Mouse (Mus musculus) ES-Bruce4 (cell line): ENCODE measurements around the gene Gm20538. TPM values are rescaled to one million over a fixed set of nuclear protein-coding genes. Genes with fewer than 3 reads are reported as not detected.

ENCODE experiments used
- H3K27ac ChIP-seq: 2 replicates; pipeline ENCODE4 v1.5.1; 2012; ENCODE audit warnings: low read length, inconsistent platforms; ENCODE audit not compliant: insufficient read depth
- H3K27me3 ChIP-seq: 2 replicates; pipeline ENCODE4 v1.6.1; 2012; ENCODE audit warnings: mild to moderate bottlenecking, low read length, inconsistent platforms; ENCODE audit not compliant: control insufficient read depth, poor library complexity, insufficient read depth, severe bottlenecking
- H3K36me3 ChIP-seq: 2 replicates; pipeline ENCODE4 v1.6.1; 2012; ENCODE audit warnings: inconsistent platforms, mild to moderate bottlenecking, low read length, moderate library complexity; ENCODE audit not compliant: control insufficient read depth, poor library complexity, insufficient read depth, severe bottlenecking
- H3K4me1 ChIP-seq: one replicate; pipeline ENCODE4 v1.8.1; 2011; ENCODE audit warnings: low read length; ENCODE audit not compliant: control insufficient read depth, insufficient read depth
- H3K4me3 ChIP-seq: 2 replicates; pipeline ENCODE4 v1.5.1; 2011; ENCODE audit warnings: low read depth, mild to moderate bottlenecking, low read length
- H3K9ac ChIP-seq: 2 replicates; pipeline ENCODE4 v1.6.1; 2012; ENCODE audit warnings: low read depth, mild to moderate bottlenecking, inconsistent platforms; ENCODE audit not compliant: poor library complexity, severe bottlenecking
- H3K9me3 ChIP-seq: replicated peaks from 2 replicates; pipeline ENCODE4 v1.6.1; 2012; ENCODE audit warnings: mild to moderate bottlenecking, low read length, inconsistent platforms; ENCODE audit not compliant: control insufficient read depth, poor library complexity, insufficient read depth, severe bottlenecking
- CTCF ChIP-seq: IDR thresholded peaks from one replicate; pipeline ENCODE4 v1.8.1; 2011; ENCODE audit warnings: low read depth, low read length
- EP300 ChIP-seq: IDR thresholded peaks from 2 replicates; pipeline ENCODE4 v1.6.1; 2011; ENCODE audit warnings: low read depth, low read length; ENCODE audit not compliant: insufficient read depth
- POLR2A ChIP-seq: IDR thresholded peaks from one replicate; pipeline ENCODE4 v1.8.1; 2011; ENCODE audit warnings: low read length; ENCODE audit not compliant: insufficient read depth
- polyA plus RNA-seq: library from polyadenylated mRNA; stranded (reverse); fragments of >200 nt; gene quantifications from 2 replicates; pipeline ENCODE4 v1.2.4, GENCODE M21; 2011; ENCODE audit warnings: low read depth; ENCODE audit not compliant: missing spikeins, insufficient read depth, insufficient read length

Gene Gm20538
- polyA plus RNA-seq, 1 experiment, result not detected

- Histone ChIP-seq H3K9ac (no peak overlapping the region), H3K27ac (no peak overlapping the region), H3K36me3 (no peaks in the 10 kb centered on the region), H3K4me1 (no peaks in the 10 kb centered on the region), H3K9me3 (no peaks in the 10 kb centered on the region), H3K4me3 (no peak overlapping the region), H3K27me3 (no peaks in the 10 kb centered on the region)
- TF ChIP-seq EP300 (no peak), CTCF (no peak), POLR2A (no peak)
Observed at GRCm38 (mm10) chr19:44525551-44526205, 27.0 kb downstream of the Gm20538 start.

- Histone ChIP-seq H3K9ac (no peak overlapping the region), H3K27ac (no peak overlapping the region), H3K9me3 (no peaks in the 10 kb centered on the region), H3K27me3 (no peaks in the 10 kb centered on the region), H3K36me3 (no peaks in the 10 kb centered on the region), H3K4me1 (no peaks in the 10 kb centered on the region), H3K4me3 (no peak overlapping the region)
- TF ChIP-seq CTCF (peak; percentile 61), EP300 (no peak)
Observed at GRCm38 (mm10) chr19:44519152-44519551, 33.5 kb downstream of the Gm20538 start.

DNA sequence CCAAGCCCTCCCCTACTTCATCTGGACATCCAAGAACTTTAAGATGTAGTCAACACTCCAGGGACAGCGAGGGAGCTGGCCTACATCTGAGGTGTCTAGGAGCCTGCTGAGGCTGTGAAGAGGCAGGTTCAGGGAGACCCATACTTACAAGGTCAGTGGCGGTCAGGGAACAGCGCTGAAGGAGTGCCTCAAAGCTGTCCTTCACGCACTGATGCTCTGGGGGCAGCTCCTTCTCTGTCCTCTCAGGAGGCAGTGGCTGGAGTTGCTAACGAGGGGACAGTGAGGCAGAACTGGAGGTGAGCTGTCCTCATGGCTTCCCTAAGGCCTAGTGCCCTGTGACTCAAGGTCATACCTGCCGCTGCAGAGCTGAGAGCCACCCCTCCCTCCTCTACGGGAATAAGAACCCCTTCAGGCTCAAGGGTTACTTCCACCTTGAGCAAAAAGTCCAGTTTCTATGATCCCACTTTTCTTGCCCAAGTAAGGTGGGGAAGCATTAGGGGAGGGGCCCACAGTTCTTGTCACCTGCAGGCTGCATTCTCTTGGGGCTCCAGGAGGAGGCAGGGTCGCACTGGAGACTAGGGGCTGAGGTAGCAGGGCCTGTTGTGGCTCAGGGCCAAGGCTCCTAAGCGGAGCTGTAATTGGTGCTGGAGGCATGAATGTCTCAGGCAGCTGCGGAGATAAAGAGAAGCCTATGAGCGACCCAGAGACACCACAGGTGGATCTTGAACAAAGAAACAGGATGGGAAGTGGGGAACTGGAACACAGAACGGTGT, 34.4 kb downstream of the Gm20538 start:
- peak; percentile 55 for TF ChIP-seq CTCF
- TF ChIP-seq POLR2A, result no peak
- H3K36me3 ChIP-seq, result no peaks in the 10 kb centered on the region
- no peak overlapping the region for H3K27ac ChIP-seq
- H3K4me1 ChIP-seq, result no peaks in the 10 kb centered on the region
- H3K27me3 ChIP-seq, result 0 out of 2 replicates have a peak, but pooled peaks cover 4% of the 10 kb centered on the region
- H3K9ac ChIP-seq, result no peak overlapping the region
- H3K9me3 ChIP-seq, result peaks cover 4% of the 10 kb centered on the region; the same call in 1 of the 2 replicates
- no peak overlapping the region for H3K4me3 ChIP-seq

- H3K4me1 ChIP-seq, result no peaks in the 10 kb centered on the region
- H3K27me3 ChIP-seq, result peaks cover 16% of the 10 kb centered on the region
Observed at GRCm38 (mm10) chr19:44515769-44516168, 36.9 kb downstream of the Gm20538 start.

GRCm38 (mm10) chr19:44514521-44515451, 37.8 kb downstream of the Gm20538 start:
- H3K9ac ChIP-seq, result no peak overlapping the region
- no peaks in the 10 kb centered on the region for H3K36me3 ChIP-seq
- H3K9me3 ChIP-seq, result peaks cover 6% of the 10 kb centered on the region; the same call in 1 of the 2 replicates
- H3K4me3 ChIP-seq, result no peak overlapping the region
- TF ChIP-seq CTCF, result no peak
- TF ChIP-seq POLR2A, result no peak
- TF ChIP-seq EP300, result no peak
- H3K27me3 ChIP-seq, result peaks cover 16% of the 10 kb centered on the region
- no peak overlapping the region for H3K27ac ChIP-seq
- H3K4me1 ChIP-seq, result peaks cover 3% of the 10 kb centered on the region

More at GRCm38 (mm10) chr19:44515769-44516168, 36.9 kb downstream of the Gm20538 start:
- TF ChIP-seq POLR2A, result no peak
- TF ChIP-seq EP300, result no peak
- TF ChIP-seq CTCF, result no peak
- no peak overlapping the region for H3K27ac ChIP-seq
- H3K9ac ChIP-seq, result no peak overlapping the region
- H3K4me3 ChIP-seq, result no peak overlapping the region
- H3K36me3 ChIP-seq, result no peaks in the 10 kb centered on the region
- H3K9me3 ChIP-seq, result peaks cover 6% of the 10 kb centered on the region; the same call in 1 of the 2 replicates
